Mouse (Mus musculus) kidney, adult 2 months (tissue): Measurements from ENCODE around the gene Apba3.

ENCODE experiments used
- CTCF ChIP-seq: fragments of 200-500 bp; conservative IDR thresholded peaks from 2 replicates; pipeline ENCODE4 v1.5.1; 2011; ENCODE audit warnings: low read depth, mild to moderate bottlenecking, control low read depth, low read length, moderate library complexity, mixed read lengths; ENCODE audit not compliant: insufficient read depth, insufficient read length
- POLR2A ChIP-seq: fragments of 200-500 bp; IDR thresholded peaks from one replicate; pipeline ENCODE4 v1.6.1; 2011; ENCODE audit warnings: low read depth, low read length, control low read depth

DNA sequence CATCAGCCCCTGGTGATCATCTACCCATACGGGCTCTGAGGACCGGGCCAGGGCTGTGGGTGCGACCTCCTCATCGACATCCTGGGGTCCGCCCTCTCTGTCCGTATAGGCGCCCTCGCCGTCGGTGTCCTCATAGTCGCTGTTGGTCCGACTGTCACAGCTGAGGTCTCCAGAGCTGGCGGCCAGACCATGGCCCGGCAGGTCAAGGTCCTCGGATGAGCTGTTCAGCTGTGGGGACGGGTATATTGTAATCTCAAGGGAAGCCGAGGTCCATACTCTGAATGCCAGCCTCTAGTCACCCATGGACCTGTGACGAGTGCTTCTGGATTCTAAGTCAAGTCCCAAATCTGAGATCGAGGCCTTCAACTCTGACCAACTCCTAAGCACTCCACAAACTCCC is 7.1 kb downstream of the Apba3 start:
- no peak for TF ChIP-seq CTCF
- TF ChIP-seq POLR2A: no peak
